Mouse (Mus musculus): ENCODE results near the gene Tmprss15. TPM values are rescaled to one million over a fixed set of nuclear protein-coding genes. Genes with fewer than 3 reads are reported as not detected.

Tmprss15 gene
- polyA plus RNA-seq (2012): not detected in 2 replicates

GRCm38 (mm10) chr16:79090997-79091396, at the start of gene Tmprss15:
TSS of gene Tmprss15 (minus strand) at chr16:79091097.
- Histone ChIP-seq H3K36me3 (ENCODE audit: control insufficient read depth) (no peaks in the 10 kb centered on the region), H3K27me3 (ENCODE audit: control insufficient read depth) (no peaks in the 10 kb centered on the region), H3K4me3 (replicated peaks) (no peak within 1 kb of the TSS), H3K4me1 (ENCODE audit: control insufficient read depth) (no peaks in the 10 kb centered on the region), H3K9me3 (ENCODE audit: control insufficient read depth, low read length) (no peaks in the 10 kb centered on the region)
- TF ChIP-seq TAL1 (IDR thresholded peaks at IDR 0.05; ENCODE audit: low read length) (no peak), GATA1 (IDR thresholded peaks at IDR 0.05; ENCODE audit: low read length) (no peak)

- Histone ChIP-seq H3K4me3 (replicated peaks) (no peak overlapping the region), H3K36me3 (ENCODE audit: control insufficient read depth) (no peaks in the 10 kb centered on the region), H3K9me3 (ENCODE audit: control insufficient read depth, low read length) (0 out of 2 replicates have a peak, but pooled peaks cover under 1% of the 10 kb centered on the region), H3K27me3 (ENCODE audit: control insufficient read depth) (no peaks in the 10 kb centered on the region), H3K4me1 (ENCODE audit: control insufficient read depth) (no peaks in the 10 kb centered on the region)
- TF ChIP-seq TAL1 (IDR thresholded peaks at IDR 0.05; ENCODE audit: low read length) (no peak), GATA1 (IDR thresholded peaks at IDR 0.05; ENCODE audit: low read length) (no peak)
Measured at GRCm38 (mm10) chr16:79114879-79115278, 24.0 kb upstream of the Tmprss15 start.

GRCm38 (mm10) chr16:79109516-79109915, 18.6 kb upstream of the Tmprss15 start:
- Histone ChIP-seq H3K36me3 (ENCODE audit: control insufficient read depth) (no peaks in the 10 kb centered on the region), H3K27me3 (ENCODE audit: control insufficient read depth) (no peaks in the 10 kb centered on the region), H3K9me3 (ENCODE audit: control insufficient read depth, low read length) (no peaks in the 10 kb centered on the region), H3K4me1 (ENCODE audit: control insufficient read depth) (no peaks in the 10 kb centered on the region), H3K4me3 (replicated peaks) (no peak overlapping the region)
- TF ChIP-seq GATA1 (IDR thresholded peaks at IDR 0.05; ENCODE audit: low read length): no peak
- TF ChIP-seq TAL1 (IDR thresholded peaks at IDR 0.05; ENCODE audit: low read length): no peak

- H3K36me3 ChIP-seq (ENCODE audit: control insufficient read depth): no peaks in the 10 kb centered on the region
- no peak overlapping the region for H3K4me3 ChIP-seq (replicated peaks)
- H3K9me3 ChIP-seq (ENCODE audit: control insufficient read depth, low read length): no peaks in the 10 kb centered on the region
- TF ChIP-seq TAL1 (IDR thresholded peaks at IDR 0.05; ENCODE audit: low read length): no peak
- no peak for TF ChIP-seq GATA1 (IDR thresholded peaks at IDR 0.05; ENCODE audit: low read length)
- H3K4me1 ChIP-seq (ENCODE audit: control insufficient read depth): no peaks in the 10 kb centered on the region
- H3K27me3 ChIP-seq (ENCODE audit: control insufficient read depth): no peaks in the 10 kb centered on the region
Measured at GRCm38 (mm10) chr16:79108969-79109368, 18.1 kb upstream of the Tmprss15 start.

GRCm38 (mm10) chr16:79100325-79100724, 9.4 kb upstream of the Tmprss15 start:
- Histone ChIP-seq H3K9me3 (ENCODE audit: control insufficient read depth, low read length) (no peaks in the 10 kb centered on the region; the same call in 1 of the 2 replicates), H3K4me3 (replicated peaks) (no peak overlapping the region)
- TF ChIP-seq TAL1 (IDR thresholded peaks at IDR 0.05; ENCODE audit: low read length): no peak
- TF ChIP-seq GATA1 (IDR thresholded peaks at IDR 0.05; ENCODE audit: low read length): no peak

GRCm38 (mm10) chr16:79098321-79098720, 7.4 kb upstream of the Tmprss15 start:
- TF ChIP-seq TAL1 (IDR thresholded peaks at IDR 0.05; ENCODE audit: low read length) (no peak), GATA1 (IDR thresholded peaks at IDR 0.05; ENCODE audit: low read length) (no peak)
- Histone ChIP-seq H3K27me3 (ENCODE audit: control insufficient read depth) (no peaks in the 10 kb centered on the region), H3K36me3 (ENCODE audit: control insufficient read depth) (no peaks in the 10 kb centered on the region), H3K4me1 (ENCODE audit: control insufficient read depth) (no peaks in the 10 kb centered on the region), H3K4me3 (replicated peaks) (no peak overlapping the region), H3K9me3 (ENCODE audit: control insufficient read depth, low read length) (no peaks in the 10 kb centered on the region; the same call in 1 of the 2 replicates)

More at GRCm38 (mm10) chr16:79100325-79100724, 9.4 kb upstream of the Tmprss15 start:
- no peaks in the 10 kb centered on the region for H3K36me3 ChIP-seq (ENCODE audit: control insufficient read depth)
- H3K27me3 ChIP-seq (ENCODE audit: control insufficient read depth): no peaks in the 10 kb centered on the region
- no peaks in the 10 kb centered on the region for H3K4me1 ChIP-seq (ENCODE audit: control insufficient read depth)

GRCm38 (mm10) chr16:79086550-79086949, 4.3 kb downstream of the Tmprss15 start:
- Histone ChIP-seq H3K4me3 (replicated peaks) (no peak overlapping the region), H3K9me3 (ENCODE audit: control insufficient read depth, low read length) (no peaks in the 10 kb centered on the region), H3K27me3 (ENCODE audit: control insufficient read depth) (no peaks in the 10 kb centered on the region), H3K4me1 (ENCODE audit: control insufficient read depth) (no peaks in the 10 kb centered on the region), H3K36me3 (ENCODE audit: control insufficient read depth) (no peaks in the 10 kb centered on the region)
- TF ChIP-seq TAL1 (IDR thresholded peaks at IDR 0.05; ENCODE audit: low read length) (no peak), GATA1 (IDR thresholded peaks at IDR 0.05; ENCODE audit: low read length) (no peak)

GRCm38 (mm10) chr16:79063848-79064247, 27.0 kb downstream of the Tmprss15 start:
- TF ChIP-seq GATA1 (IDR thresholded peaks at IDR 0.05; ENCODE audit: low read length) (no peak), TAL1 (IDR thresholded peaks at IDR 0.05; ENCODE audit: low read length) (no peak)
- H3K36me3 ChIP-seq (ENCODE audit: control insufficient read depth): no peaks in the 10 kb centered on the region
- H3K4me3 ChIP-seq (replicated peaks): no peak overlapping the region
- no peaks in the 10 kb centered on the region for H3K4me1 ChIP-seq (ENCODE audit: control insufficient read depth)
- no peaks in the 10 kb centered on the region for H3K27me3 ChIP-seq (ENCODE audit: control insufficient read depth)
- peaks cover 2% of the 10 kb centered on the region; the same call in 1 of the 2 replicates for H3K9me3 ChIP-seq (ENCODE audit: control insufficient read depth, low read length)

- no peaks in the 10 kb centered on the region for H3K4me1 ChIP-seq (ENCODE audit: control insufficient read depth)
- no peaks in the 10 kb centered on the region for H3K36me3 ChIP-seq (ENCODE audit: control insufficient read depth)
- TF ChIP-seq GATA1 (IDR thresholded peaks at IDR 0.05; ENCODE audit: low read length) (no peak), TAL1 (IDR thresholded peaks at IDR 0.05; ENCODE audit: low read length) (no peak)
- no peaks in the 10 kb centered on the region for H3K9me3 ChIP-seq (ENCODE audit: control insufficient read depth, low read length)
- no peak overlapping the region for H3K4me3 ChIP-seq (replicated peaks)
- no peaks in the 10 kb centered on the region for H3K27me3 ChIP-seq (ENCODE audit: control insufficient read depth)
Measured at GRCm38 (mm10) chr16:79058775-79059558, 31.9 kb downstream of the Tmprss15 start.

Measured in erythroblast, embryonic 14.5 days (primary cell).